Mouse (Mus musculus) embryonic facial prominence, embryonic 11.5 days (tissue): ENCODE measurements around the gene Glis2. TPM values are rescaled to one million over a fixed set of nuclear protein-coding genes. Genes with fewer than 3 reads are reported as not detected.

Source experiments
- ATAC-seq: fragments of 200-750 bp; cut with Nextera tagmentation; replicated peaks from 2 replicates; pipeline ENCODE4 v1.8.0; 2017; ENCODE audit warnings: low read depth; ENCODE audit not compliant: insufficient number of reproducible peaks, low FRiP score, low TSS enrichment
- DNase-seq: peaks from one replicate; pipeline ENCODE4 v3.0.0-alpha.2; 2015; ENCODE audit warnings: low spot score
- H3K27ac ChIP-seq: fragments of 300-500 bp; sonication (generic); replicated peaks from 2 replicates; pipeline ENCODE4 v1.5.1; 2014; ENCODE audit warnings: mild to moderate bottlenecking, low read depth, low read length, control low read depth
- H3K27me3 ChIP-seq: fragments of 300-500 bp; sonication (generic); 2 replicates; pipeline ENCODE4 v1.6.1; 2014; ENCODE audit warnings: mild to moderate bottlenecking, low read length, moderate library complexity, mixed read lengths; ENCODE audit not compliant: control insufficient read depth, insufficient read depth
- H3K36me3 ChIP-seq: fragments of 300-500 bp; sonication (generic); replicated peaks from 2 replicates; pipeline ENCODE4 v1.6.1; 2014; ENCODE audit warnings: low read depth, mild to moderate bottlenecking, low read length, moderate library complexity, mixed read lengths; ENCODE audit not compliant: control insufficient read depth, insufficient read depth
- H3K4me1 ChIP-seq: fragments of 300-500 bp; sonication (generic); 2 replicates; pipeline ENCODE4 v1.6.1; 2014; ENCODE audit warnings: low read length, mixed read lengths; ENCODE audit not compliant: control insufficient read depth, insufficient read depth
- H3K4me2 ChIP-seq: fragments of 300-500 bp; sonication (generic); 2 replicates; pipeline ENCODE4 v1.6.1; 2014; ENCODE audit warnings: low read depth, mild to moderate bottlenecking, control low read depth, low read length, moderate library complexity
- H3K4me3 ChIP-seq: fragments of 300-500 bp; sonication (generic); 2 replicates; pipeline ENCODE4 v1.5.1; 2014; ENCODE audit warnings: low read depth, low read length, control low read depth
- H3K9ac ChIP-seq: fragments of 300-500 bp; sonication (generic); replicated peaks from 2 replicates; pipeline ENCODE4 v1.6.1; 2014; ENCODE audit warnings: mild to moderate bottlenecking, control low read depth, low read length
- H3K9me3 ChIP-seq: fragments of 300-500 bp; sonication (generic); replicated peaks from 2 replicates; pipeline ENCODE4 v1.6.1; 2016; ENCODE audit warnings: mild to moderate bottlenecking, low read length, inconsistent platforms, mixed read lengths; ENCODE audit not compliant: control insufficient read depth
- WGBS: fragments of 180-500 bp; shearing (Covaris S2); extraction: QIAGEN DNeasy Blood & Tissue Kit; methylation state at CpG from one replicate; pipeline ENCODE4 v1.1.7; 2014; 5-methylcytosine and 5-hydroxymethylcytosine counted together
- polyA plus RNA-seq: library from polyadenylated mRNA; unstranded; fragments of >200 nt; fragmentation: Nextera tagmentation; extraction: Ambion mirVana; gene quantifications from 2 replicates; pipeline ENCODE4 v1.2.1, GENCODE M21; 2014

Glis2 gene
- polyA plus RNA-seq, 1 experiment from 2014 or later, result 19.9 TPM

DNA sequence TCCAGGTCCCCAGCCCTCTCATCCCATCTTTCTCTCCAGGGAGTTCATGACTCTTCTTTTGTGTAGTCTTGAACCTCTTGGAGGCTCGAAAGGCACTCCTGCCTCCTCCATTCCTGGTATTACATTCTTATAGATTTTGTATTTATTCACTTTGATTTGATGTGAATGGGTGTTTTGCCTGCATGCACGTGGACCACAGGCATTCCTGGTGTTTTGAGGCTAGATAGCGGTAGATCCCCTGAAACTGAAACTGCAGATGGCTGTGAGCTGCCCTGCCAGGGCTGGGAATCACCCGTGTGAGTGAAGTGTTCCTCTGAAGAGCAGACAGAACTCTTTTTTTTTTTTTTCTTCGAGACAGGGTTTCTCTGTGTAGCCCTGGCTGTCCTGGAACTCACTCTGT, 10.1 kb upstream of the Glis2 start:
- Histone ChIP-seq H3K27me3 (no peaks in the 10 kb centered on the region), H3K36me3 (no peaks in the 10 kb centered on the region), H3K9me3 (no peaks in the 10 kb centered on the region), H3K4me2 (no peak overlapping the region), H3K4me3 (no peak overlapping the region), H3K4me1 (peaks cover 3% of the 10 kb centered on the region), H3K9ac (no peak overlapping the region), H3K27ac (no peak overlapping the region)
- DNase-seq, result no peak
- 78% methylated on average over 5 of the region's 5 CpGs for WGBS
- ATAC-seq, result no peak

DNA sequence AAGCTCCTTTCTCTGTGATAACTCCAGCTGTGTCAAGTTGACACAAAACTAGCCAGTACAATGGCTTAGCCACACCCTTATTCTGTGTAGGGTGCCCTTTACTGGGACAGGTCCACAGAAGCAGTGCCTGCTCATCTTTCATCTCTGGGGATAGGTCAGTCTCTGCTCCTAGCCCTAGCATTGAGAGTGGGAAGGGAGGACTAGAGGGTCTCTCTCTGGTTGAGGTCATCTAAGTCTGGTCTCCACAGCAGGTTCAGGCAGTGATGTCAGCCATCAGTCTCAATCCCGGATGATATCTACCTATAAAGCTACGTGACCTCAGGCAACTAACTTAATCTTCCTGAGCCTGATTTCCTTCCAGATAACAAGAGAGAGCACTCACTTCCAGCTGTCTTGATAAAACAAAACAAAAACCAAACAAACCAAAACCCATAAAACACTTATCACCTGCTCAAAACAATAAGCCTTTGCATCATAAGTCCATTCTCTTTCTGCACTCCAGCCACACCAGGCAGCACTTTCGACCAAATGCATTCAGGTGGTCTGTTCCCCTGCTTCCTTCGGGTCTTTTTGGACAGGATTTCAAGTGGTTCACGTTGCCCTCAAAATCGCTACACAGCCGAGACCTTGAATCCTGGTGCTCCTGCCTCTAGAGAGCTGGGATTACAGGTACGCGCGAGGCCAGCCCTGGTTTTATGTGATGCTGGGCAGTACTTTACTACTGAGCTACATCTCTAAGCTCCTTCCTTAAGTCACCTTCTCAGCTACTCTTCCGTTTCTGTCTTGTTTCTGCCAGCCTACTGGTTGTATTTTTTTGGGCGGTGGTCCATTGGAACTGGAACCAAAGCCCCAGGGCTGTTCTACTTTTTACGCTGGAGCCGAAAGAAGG, 8.6 kb upstream of the Glis2 start:
- ATAC-seq, result peak; percentile 31
- 8% methylated on average over 14 of the region's 14 CpGs for WGBS
- Histone ChIP-seq H3K9ac (peak overlapping the region; percentile 29), H3K4me3 (peak overlapping the region; percentile 27), H3K9me3 (no peaks in the 10 kb centered on the region), H3K27ac (peak overlapping the region; percentile 5), H3K4me1 (peaks cover 3% of the 10 kb centered on the region), H3K36me3 (peaks cover 2% of the 10 kb centered on the region; the same call in 1 of the 2 replicates), H3K27me3 (no peaks in the 10 kb centered on the region), H3K4me2 (peak overlapping the region; percentile 36)
- DNase-seq, result no peak

DNA sequence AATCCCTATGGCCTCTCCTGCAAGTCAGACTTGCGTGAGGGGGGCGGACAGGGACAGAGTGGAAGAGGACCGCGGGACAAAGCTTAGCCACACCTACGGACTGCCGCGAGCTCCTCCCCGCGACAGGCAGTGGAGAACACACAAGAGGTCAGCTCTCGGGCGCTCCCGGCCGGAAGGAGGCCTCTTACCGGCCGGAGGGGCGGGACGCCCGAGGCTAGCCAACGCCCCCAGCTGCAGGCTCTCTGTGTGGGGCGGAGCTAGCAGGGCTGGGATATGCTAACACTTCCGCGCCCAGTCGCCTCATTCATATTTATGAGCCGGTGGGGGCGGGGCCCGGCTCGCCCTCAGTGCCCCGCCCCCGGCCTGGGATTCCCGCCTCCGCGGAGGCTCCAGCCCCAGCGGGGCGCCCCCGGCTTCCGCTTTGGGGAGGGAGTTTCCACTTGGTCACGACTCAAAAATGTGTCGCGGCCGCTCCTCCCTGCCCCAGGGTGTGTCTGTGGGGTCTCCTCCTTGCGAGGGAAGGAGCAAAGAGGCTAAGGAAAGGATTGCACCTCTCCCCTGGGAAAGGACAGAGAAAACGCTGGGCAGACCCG, 7.9 kb upstream of the Glis2 start:
- Histone ChIP-seq H3K9ac (peak overlapping the region; percentile 44), H3K27me3 (no peaks in the 10 kb centered on the region), H3K9me3 (no peaks in the 10 kb centered on the region), H3K36me3 (peaks cover 2% of the 10 kb centered on the region; the same call in 1 of the 2 replicates), H3K4me3 (peak overlapping the region; percentile 27), H3K4me1 (peaks cover 3% of the 10 kb centered on the region), H3K27ac (peak overlapping the region; percentile 5), H3K4me2 (peak overlapping the region; percentile 36)
- ATAC-seq, result peak; percentile 98
- WGBS, result under 1% methylated on average over 41 of the region's 43 CpGs
- DNase-seq, result peak; percentile 99

DNA sequence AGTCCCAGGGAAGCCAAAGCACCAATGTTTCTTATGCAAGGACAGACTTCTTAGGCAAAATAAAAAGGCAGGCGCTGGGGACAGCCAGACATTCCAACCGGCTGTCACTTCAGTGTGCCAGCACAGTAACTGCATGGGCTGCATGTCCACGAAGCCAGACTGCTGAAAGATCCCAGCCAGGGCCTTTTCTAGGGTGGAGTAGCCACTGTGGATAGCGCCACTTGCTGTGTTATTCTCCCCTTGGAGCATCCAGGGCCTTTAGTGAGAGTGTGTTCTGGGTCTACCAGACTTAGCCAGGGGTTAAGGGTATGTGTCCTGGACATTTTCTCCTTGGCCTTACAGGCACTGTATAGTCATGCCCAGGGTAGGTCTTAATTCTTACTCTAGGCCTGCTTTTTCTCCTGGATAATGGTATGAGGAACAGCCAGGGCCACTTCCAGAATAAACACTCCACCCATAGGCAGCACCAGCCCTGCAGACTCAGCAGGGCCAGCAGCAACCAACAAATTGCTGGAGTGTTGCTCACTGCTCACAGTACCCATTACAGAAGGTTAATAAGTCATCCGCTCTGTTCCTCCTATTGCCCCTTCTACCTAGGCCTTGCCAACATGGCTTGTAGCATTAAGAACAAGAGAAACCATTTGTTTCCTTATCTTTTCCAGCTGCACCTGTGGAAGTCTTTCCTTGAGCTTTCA, 6.8 kb upstream of the Glis2 start:
- DNase-seq (no peak), ATAC-seq (no peak)
- no peak overlapping the region for H3K4me3 ChIP-seq
- H3K9ac ChIP-seq, result peak overlapping the region; percentile 44; the same call in 1 of the 2 replicates
- H3K36me3 ChIP-seq, result peaks cover 2% of the 10 kb centered on the region; the same call in 1 of the 2 replicates
- 60% methylated on average over 5 of the region's 5 CpGs for WGBS
- no peak overlapping the region for H3K27ac ChIP-seq
- H3K9me3 ChIP-seq, result no peaks in the 10 kb centered on the region
- no peaks in the 10 kb centered on the region for H3K27me3 ChIP-seq
- no peak overlapping the region for H3K4me2 ChIP-seq
- peaks cover 3% of the 10 kb centered on the region for H3K4me1 ChIP-seq

DNA sequence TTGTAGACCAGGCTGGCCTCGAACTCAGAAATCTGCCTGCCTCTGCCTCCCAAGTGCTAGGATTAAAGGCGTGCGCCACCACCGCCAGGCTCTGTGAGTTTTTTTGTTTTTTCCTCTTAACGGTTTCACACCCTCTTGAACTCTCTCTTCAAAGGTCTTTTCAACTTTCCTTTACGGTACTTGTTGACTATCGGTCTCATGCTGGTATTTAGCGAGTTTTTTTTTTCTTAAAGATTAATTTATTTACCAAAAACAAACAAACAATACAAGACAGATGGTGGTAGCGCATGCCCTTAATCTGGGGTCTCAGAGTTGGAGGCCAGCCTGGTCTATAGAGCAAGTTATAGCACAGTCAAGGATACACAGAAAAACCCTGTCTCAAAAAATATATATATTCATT, 4.3 kb upstream of the Glis2 start:
- 95% methylated on average over 9 of the region's 9 CpGs for WGBS
- DNase-seq, result no peak
- no peak overlapping the region for H3K4me3 ChIP-seq
- no peaks in the 10 kb centered on the region for H3K27me3 ChIP-seq
- H3K9ac ChIP-seq, result no peak overlapping the region
- H3K4me1 ChIP-seq, result peaks cover 3% of the 10 kb centered on the region
- H3K9me3 ChIP-seq, result no peaks in the 10 kb centered on the region
- H3K4me2 ChIP-seq, result no peak overlapping the region
- no peak for ATAC-seq
- peaks cover 2% of the 10 kb centered on the region; the same call in 1 of the 2 replicates for H3K36me3 ChIP-seq
- H3K27ac ChIP-seq, result no peak overlapping the region

DNA sequence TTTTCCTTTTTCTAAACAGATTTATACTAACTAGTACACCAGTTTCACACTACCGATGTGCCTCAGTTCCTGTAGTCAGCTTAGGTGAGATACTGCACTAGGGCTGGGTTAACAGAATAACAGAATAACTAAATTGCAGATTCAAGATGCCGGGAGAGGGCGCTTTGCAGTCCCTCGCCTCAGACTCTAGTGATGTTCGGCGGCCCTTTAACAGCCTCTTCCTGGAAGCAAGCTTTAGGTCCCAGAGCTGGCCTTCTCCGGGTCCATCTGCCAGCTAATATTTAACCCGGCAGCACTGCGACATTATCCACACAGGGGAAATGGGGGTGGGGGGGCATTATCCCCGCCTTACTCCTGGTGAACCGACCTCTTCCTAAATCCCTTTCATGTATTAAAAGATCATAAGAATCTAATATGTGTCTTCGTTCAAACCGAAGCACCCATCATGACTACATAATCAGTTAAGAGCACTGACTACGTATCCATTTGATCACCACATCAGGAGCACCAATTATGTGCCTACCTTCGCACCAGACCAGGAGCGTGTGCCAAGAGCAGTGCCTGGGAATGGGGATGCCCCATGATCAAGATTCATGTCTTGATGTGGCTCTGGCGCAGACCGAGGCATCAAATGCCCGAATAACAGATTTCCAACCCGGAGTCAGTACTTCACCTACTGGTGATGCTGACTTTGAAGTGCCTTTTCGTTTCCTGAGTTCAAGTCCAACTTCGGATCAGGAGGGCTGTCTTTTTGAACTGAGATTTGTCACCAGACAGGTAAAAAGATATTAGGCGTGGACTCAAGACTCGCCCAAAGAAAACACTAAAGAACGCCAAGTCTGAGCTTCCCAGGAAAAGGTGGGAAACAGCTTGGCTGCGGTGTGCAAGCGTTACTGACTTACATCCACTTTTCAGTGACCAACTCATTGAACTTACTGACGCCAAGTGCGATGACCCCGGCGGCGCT, 1.3 kb upstream of the Glis2 start:
- no peak for ATAC-seq
- 15% methylated on average over 32 of the region's 32 CpGs for WGBS
- peak overlapping the region; percentile 67 for H3K4me2 ChIP-seq
- peak overlapping the region; percentile 85 for H3K4me3 ChIP-seq
- peaks cover 2% of the 10 kb centered on the region; the same call in 1 of the 2 replicates for H3K36me3 ChIP-seq
- H3K9me3 ChIP-seq, result no peaks in the 10 kb centered on the region
- peak overlapping the region; percentile 94; the same call in 1 of the 2 replicates for H3K27ac ChIP-seq
- DNase-seq, result peak; percentile 79
- H3K4me1 ChIP-seq, result peaks cover 16% of the 10 kb centered on the region
- H3K27me3 ChIP-seq, result no peaks in the 10 kb centered on the region
- peak overlapping the region; percentile 18; the same call in 1 of the 2 replicates for H3K9ac ChIP-seq

DNA sequence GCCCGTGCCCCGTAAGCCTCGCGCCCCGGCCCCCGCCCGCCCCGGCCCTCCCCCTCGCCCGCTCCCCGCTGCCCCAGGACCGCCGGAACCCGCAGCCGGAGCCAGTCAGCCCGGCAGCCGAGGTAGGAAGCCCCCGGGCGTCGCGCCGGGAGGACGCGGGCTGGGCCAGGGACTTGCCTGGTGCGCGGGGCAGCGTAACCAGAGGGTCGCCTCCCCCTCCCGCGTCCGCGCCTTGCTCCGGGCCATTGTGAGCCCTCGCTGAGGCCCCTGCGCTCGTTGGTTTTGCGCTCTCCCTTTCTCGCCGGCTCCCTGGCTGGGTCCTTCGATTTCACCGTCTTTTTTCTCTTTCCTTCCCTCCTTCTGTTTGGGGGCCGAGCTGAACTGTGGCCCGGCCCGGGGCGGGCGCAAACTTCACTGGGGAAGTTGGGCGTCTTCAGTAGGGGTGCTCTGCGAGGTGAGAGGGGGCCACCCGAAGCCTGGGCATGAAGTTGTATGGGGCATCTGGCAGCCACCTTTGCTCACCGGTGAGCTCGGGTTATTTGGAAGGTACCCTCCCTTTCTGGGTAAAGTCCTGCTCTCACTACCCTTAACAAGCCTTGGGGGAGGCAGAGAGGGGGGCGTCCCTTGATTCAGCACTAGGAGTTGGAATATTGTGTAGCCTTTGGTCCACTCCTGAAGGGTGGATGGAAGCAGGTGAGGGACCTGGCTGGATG, 457 bp downstream of the Glis2 start:
- peak overlapping the region; percentile 93 for H3K9ac ChIP-seq
- H3K27me3 ChIP-seq, result no peaks in the 10 kb centered on the region
- no peaks in the 10 kb centered on the region for H3K9me3 ChIP-seq
- peak overlapping the region; percentile 67 for H3K4me2 ChIP-seq
- WGBS, result under 1% methylated on average over 30 of the region's 52 CpGs
- DNase-seq (peak; percentile 62), ATAC-seq (peak; percentile 40)
- H3K27ac ChIP-seq, result peak overlapping the region; percentile 94
- H3K4me1 ChIP-seq, result peaks cover 21% of the 10 kb centered on the region
- H3K36me3 ChIP-seq, result peaks cover 2% of the 10 kb centered on the region; the same call in 1 of the 2 replicates
- H3K4me3 ChIP-seq, result peak overlapping the region; percentile 85
